Mouse (Mus musculus): ENCODE results near the gene Syt16.
A peak's percentile ranks its signal among the peaks of the same experiment; 100 is the strongest.

The Syt16 gene

DNA sequence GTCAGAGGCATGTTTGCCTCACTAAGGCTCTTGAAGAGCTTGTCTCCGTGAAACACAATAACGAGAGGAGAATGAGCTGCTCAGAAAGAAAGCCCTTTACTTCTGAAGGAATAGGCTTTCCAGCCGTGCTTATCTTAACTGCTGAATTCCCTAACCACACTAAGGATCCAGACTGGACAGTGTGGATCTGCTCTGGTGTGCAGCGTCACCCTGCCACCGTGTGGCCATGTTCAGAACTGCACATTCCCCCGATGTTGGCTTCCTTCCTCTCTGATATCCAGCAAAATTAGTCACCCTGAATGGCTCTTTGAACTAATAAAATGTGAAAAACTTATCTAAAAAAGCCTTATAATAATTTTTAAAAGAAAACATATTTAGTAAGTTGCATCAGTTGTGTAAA is 16.3 kb downstream of the Syt16 start:
- DNase-seq (ENCODE audit: low read depth), result peak; percentile 91

DNA sequence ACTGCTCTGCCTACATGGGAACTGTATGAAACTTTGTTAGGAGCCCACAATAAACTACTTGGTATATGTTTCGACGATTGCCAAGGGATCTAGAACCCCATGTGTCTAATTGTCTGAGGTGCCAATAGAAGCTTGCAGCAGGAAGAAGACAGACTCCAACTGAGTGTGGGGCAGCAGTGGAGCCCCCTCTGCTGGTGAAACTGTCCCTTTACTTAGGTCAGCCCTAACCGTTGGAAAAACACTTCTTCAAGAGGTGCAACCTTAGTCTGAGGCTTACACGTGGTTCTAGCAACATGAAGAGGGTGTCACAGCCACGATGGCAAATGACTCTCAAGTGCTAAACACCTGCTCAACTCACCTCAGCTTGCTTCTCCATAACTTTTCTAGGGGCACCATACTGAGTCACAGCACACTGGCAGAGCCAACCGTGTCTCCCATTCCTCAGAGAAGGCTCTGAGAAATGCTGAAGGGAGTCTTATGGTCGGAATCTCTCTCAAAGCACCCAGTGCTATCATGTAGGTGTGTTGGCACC is 17.3 kb downstream of the Syt16 start:
- peak; percentile 80 for DNase-seq (ENCODE audit: low read depth)

DNA sequence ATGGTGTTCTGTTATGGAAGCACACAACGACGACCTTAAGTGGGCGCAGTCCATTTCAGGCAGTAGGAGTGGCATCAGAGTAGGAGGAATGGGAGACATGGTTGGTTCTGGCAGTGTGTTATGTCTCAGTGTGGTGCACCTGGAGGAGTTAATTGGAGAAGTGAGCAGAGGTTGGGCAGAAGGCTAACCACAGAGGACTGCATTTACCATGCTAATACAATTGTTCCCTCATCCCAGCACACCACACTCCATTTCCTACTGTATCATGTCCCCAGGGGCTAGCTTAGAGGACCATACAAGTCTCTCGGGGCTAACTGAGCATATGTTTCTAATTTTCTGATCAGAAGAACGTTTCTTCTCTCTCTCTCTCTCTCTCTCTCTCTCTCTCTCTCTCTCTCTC is 18.0 kb downstream of the Syt16 start:
- no peak for DNase-seq (ENCODE audit: low read depth)

DNA sequence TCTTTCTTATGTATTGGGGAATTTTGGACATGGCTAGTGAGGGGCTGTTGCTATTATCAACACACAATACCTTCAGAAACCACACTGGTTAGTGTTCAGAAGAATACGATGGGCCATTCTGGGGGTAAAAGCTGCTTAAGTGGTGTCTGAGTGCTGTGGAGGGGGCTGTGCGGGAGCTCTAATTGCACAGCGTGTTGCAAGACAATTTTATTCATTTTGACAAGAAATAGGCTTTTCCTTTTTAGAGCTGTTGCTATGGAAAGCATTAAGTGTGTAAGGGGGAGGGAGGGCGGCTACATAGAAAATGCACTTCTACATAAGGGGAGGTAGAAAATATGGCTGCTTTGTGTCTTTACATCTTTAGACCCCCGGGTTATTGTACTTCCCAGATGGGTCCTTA is 25.8 kb downstream of the Syt16 start:
- DNase-seq (ENCODE audit: low read depth), result no peak

DNA sequence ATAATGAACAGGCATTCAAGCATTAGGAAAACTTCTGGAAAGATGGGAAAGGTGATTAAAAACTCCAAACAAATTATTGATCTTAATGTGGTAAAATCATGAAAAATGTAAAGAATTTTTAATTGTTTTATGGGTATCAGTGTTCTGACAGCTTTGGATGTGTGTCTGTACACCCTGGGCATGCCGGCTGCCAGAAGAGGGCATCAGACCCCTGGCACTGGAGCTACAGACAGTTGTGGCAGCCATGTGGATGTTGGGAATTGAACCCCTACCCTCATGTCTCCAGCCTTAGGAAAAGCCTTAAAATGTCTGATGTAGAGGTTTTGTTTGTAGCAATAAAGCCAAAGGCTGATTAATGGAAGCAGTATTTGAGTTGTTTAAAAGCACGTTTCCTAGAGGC is 27.5 kb downstream of the Syt16 start:
- no peak for DNase-seq (ENCODE audit: low read depth)

DNA sequence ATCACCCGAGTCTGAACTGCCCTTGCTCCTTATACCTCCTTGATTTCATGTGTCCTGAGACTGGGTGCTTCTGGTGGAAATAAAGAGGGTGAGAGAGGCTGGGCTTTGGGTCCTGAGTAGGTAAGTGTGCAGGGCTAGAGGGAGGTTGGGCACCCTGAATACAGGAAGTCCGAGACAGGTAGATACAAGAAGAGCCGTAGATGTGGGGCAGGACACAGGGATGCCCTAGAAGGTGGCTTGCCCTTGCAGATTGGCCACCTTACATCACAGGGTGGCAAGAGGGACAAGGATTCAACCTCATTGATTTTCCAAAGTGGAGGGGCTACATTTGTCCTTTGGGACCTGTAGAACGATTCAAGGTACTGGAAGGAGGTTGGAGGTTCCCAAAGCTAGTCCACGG is 45.8 kb downstream of the Syt16 start:
- DNase-seq (ENCODE audit: low read depth), result no peak

DNA sequence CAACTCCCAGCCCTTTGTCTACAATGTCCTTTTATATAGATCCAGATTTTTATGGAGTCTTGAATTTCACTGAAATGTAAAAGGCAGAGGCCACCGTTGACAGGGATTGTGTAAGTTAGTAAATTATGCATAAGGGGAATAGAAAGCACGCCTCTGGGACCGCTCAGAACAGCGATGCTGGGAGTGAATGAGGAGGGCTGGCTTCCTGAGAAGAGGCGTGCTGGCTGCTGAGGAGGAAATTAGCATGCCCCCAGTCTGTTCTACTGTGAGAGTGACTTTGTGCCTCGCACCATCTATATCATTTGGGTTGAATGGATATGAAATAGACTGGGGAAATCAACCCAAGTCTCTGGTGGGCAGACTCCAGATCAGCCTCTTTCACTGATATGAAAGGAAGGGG is 46.3 kb downstream of the Syt16 start:
- DNase-seq (ENCODE audit: low read depth), result peak; percentile 3

DNA sequence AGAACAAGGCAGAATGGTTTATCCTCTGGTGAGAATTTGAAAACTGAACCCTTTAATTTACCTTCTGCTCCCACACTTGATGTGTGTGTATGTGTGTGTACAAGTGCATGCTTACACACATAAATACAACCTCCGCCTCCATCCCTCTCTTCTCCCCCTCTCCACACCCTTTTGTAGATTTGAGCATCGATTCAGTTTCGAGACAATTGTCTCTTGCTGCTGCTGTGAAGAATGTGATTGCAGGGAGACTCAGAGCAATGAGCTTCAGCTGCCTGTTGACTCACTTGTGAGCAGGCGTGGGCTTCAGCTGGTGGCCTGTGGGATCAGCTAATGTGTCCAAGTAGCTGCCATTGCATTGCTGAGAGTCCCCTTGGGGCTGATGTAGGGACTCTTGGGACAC is 46.8 kb downstream of the Syt16 start:
- no peak for DNase-seq (ENCODE audit: low read depth)

DNA sequence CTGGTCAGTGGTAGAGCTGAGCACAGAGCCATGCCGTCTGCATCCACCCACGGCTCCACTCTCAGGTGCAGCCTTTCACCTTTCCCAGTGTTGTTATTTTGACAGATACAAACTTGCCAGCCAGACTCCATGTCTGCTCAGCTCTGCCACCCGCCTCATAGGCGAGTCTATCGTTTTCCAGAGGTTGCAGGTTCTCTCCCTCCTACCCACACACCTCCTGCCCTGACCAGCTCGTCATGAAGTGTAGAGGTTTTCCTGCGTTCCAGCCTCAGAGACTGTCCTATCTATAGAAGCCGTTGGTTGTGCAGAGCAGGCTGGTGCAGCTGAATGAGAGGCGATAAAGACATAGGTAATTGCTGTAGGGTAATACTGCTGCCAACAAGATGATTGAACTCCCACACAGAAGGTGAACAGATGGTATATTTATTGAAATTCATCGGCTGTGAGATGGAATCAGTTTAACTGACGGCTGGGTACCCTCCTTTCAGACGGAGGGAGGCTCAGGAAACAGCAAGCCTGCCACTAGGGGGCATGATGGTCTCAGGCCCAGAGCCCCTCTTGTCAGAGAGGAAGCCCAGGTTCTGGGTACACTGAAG is 58.0 kb downstream of the Syt16 start:
- DNase-seq (ENCODE audit: low read depth), result peak; percentile 65

DNA sequence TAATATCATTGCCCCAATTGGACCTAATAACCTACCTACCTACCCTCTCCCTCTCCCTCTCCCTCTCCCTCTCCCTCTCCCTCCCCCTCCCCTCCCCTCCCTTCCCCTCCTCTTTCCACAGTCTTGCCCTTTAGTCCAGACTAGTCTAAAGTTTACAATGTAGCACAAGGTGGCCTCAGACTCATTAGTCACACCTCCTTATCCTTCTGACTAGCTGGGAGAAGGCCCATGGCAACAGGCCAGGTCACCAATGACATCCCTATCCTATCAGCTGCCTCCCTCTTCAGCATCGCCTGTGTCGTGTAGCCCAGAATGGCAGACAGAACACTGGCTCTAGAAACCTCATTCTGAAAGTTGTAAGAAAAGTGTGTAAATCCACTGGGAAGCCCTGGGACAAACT is 58.7 kb downstream of the Syt16 start:
- no peak for DNase-seq (ENCODE audit: low read depth)

DNA sequence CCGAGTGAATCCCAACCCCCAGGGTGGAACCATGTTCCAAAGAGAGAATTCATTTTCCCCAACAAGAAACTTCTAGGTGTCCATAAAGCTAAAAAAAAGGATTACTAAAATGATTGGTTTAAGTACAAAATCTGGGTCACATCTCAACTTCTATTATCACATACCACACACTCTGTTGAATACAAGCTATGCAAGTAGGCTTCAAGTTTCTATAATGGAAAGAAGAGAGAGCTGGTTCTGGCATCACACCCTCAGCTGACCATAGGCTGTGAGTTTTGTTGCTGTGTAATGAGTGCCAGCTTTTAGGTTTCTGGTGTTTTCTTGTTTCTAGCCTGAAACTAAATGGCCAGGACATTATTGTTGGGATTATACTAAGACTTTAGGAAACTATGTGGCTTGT is 65.1 kb downstream of the Syt16 start:
- no peak for DNase-seq (ENCODE audit: low read depth)

DNA sequence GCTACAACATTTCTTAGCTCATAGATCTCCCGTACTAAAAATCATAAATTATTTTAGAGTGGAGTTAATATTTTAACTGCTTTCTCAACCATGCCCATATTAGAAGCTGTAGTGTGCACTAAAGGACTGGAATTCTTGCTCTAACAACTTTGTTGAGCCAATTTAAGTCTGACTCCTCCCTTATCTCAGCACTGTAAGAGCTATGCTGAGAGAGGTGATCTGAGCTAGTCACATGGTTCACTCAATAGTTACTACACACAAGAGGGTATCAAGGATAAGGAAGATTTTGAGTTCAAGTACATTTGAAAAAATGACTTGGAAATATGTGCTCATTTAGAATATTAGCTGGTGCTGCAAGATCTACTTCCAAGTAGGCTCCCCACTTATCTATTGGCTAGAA is 71.5 kb downstream of the Syt16 start:
- DNase-seq (ENCODE audit: low read depth), result no peak

DNA sequence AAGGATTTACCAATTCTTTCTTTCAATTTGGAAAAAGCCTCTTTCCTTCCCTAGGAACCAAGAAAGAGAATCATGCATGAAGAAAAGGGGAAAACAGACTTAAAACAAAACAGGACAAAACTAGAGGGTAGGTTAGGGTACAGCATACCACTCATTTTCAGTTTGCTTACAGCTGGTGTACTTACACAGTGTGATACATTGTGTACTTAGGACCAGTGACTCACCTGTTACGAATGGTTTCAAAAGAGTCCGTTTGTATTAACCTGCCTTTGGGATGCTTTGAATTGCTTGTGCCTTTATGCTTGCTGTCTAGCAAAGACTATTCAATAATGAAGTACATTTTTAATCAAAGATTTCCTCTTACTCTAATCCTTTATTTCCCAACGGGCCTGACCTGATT is 78.1 kb downstream of the Syt16 start:
- DNase-seq (ENCODE audit: low read depth), result no peak

DNA sequence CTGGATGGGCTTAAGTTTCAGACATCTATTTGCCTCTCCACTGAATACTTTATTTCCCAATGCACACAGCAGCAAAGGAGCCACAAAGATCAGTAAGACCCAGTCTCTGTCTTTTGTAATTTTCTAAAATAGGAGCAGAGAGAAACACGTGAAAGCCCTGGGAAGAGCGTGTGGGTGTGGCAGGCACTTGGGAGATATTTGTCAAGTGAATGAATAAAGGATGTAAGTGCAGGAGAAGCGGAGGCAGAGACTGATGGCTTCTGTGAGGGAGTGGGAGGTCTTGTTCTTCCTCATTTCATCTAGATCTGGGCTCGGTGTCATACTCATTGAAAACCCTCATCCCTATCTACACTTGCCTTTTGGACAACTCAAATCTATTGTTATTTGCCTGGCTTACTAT is 78.6 kb downstream of the Syt16 start:
- DNase-seq (ENCODE audit: low read depth), result no peak

DNA sequence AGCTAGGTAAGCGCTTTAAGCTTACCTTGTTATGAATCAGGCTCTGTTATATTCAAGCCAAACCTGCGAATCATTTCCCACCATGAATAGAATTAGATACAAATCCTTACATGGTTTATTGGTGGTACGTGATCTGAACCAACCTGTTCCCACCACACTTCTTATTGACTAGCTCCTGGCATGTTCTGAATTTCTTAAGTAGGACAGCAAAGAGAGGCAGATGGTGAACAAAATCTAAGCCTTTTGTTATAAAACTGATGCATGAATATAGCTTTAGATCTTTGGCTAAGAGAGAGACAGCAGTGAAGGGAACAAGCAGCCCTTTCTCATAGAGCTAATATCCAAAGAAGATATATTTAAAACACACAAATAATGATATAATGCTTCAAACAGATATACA is 83.7 kb downstream of the Syt16 start:
- no peak for DNase-seq (ENCODE audit: low read depth)

DNA sequence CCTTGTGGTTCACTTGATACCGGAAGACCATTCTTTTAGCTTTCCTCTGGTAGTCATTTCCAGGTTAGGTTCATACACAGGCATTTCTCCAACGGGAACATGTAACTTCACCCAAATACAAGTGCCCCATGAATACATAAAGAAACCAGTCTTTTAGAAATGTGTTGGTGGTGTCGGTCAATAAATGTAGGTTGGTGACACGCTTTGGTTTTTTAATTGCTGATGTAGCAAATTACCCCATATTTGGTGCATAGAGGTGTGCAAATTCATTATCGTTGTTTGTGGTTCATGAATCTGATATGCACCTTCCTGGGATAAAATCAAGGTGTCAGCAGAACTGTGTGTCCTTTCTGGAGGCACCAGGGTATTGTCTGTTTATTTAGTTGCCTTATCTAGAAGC is 86.9 kb downstream of the Syt16 start:
- no peak for DNase-seq (ENCODE audit: low read depth)

DNA sequence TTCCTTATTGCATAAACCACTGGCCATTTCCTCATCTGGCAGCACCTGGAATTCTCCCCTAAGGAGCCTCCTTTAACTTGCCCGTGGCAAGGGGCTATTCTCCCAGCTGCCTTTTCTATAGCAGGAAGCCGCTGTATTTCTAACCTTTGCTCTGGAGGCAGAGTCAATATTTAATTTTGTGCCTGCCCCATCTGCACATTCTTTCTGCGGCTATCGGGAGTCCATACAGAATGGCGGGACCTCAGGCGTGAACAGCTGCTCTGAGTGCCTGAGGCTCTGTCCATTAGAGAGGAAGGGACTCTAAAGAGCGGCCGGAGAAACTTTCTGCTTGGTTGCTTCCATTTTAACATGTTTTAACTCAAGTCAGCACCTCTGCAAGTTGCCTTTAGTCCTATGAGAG is 89.6 kb downstream of the Syt16 start:
- no peak for DNase-seq (ENCODE audit: low read depth)

DNA sequence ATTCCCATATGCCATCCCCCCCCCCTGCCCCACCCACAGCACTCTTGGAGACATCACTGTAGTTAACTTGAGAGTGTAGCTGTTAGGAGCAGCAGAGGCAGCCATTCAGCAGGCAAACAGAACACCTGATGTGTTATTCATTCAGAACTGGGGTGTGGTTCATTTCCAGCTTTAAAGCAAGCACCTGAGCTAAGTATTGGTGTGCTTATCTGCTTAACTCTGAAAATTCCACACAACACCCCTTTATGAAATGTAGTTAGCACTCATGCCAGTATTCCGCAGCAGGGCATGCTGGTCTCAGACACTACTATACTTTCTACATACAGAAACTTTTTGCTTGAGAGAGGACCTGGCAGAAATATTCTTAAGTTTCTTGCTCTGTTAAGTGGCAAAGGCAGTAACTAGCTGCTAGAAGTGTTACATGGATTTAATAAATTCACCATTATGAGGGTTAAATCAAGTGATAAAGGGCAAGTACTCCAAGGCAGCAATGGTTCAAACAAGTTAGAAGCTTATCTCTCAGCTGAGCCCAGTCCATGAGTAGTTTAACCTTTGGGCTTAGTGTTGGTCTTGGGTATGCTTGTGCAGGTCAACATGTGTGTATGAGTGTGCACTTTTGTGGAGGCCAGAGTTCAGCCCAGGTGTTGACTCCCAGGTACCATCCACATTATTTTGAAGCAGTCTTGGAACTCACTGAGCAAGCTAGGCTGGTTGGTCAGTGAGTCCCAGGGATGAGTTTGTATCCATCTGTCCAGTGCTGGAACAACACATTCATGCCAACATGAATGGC is 92.1 kb downstream of the Syt16 start:
- no peak for DNase-seq (ENCODE audit: low read depth)

DNA sequence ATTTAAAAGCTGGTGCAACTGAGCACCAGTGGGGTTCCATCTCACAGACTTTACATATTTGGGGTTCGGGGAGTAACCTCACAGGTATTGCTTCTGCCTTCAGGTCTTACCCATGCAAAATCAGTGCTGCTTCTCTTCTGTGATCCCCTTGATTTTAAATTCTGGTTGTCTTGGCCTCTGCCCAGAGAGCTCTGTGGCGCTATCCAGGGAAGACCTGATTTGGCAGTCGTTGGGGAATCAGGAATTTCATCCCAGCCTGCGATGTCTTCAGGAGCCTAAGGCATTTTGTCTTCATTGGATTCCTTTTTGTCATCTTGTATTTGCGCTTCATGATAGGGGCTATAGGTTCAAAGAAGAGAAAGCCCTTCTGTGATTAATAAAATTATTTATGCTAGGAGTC is 95.1 kb downstream of the Syt16 start:
- no peak for DNase-seq (ENCODE audit: low read depth)

DNA sequence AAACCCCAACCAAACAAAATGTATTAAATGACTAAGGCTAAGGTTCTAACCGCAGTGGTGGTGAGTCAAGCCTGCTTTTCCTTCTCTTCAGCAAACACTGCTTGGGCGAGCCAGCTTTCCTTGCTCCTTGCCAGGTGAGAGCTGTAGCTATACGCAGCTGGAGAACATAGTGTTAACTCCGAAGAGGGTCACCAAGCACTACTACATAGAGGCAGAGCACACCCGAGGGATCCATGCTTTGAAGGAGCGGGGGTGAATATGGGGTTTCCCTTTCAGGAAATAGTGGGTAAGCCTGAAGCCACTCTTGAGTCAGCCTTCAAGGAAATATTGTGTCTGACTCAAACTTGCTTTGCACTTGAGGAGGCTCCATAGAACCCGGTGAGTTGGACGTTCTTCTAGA is 95.6 kb downstream of the Syt16 start:
- peak; percentile 4 for DNase-seq (ENCODE audit: low read depth)

DNA sequence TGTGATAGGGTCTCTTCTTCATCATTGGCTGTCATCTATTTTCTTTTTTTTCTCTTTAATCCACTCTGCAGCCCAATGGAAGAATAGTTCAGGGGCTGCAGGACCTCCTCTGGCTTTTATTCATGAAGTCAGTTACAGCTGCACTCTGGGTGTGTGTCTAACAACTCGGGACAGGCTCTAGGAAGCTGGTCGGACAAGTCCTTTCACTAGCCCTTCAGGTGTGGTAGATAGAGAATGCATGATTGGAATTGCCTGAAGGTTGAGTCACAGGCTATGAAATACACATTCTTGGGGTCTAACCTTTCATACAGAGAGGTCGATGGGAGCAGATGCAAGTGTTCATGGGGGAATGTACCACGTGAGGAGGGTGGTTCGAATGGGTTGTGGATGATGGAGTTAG is 97.2 kb downstream of the Syt16 start:
- DNase-seq (ENCODE audit: low read depth), result no peak

DNA sequence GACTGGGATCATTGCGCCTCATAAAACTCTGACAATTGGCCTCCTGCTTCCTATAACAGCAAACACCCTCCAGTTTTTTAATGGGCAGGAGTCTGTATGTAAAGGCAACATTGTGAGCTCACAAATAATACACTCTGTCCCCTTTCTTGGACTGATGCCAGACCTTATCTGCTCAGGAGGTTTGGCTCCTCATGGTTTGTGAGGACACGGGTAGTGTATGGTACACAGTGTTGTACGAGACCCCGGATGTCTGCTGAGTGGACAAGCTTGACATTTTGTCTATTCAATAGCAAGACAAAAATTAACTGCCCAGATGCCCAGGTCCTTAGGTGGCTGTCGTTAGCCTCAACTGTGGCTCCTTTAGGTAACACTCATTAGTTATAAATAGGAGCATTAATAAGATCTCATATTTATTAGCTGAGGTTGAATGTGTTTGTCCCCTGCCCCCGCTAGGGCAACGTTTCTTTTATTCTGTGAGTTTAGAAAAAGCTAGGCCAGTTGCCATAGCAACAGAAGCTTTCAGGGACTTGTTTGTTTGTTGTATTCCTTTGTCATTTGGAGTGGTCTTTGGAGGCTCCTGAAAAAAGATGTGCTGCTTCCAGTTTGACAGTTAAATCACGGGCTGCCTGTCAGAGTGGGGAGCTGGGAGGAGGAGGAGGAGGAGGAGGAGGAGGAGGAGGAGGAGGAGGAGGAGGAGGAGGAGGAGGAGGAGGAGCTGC is 101.3 kb downstream of the Syt16 start:
- no peak for DNase-seq (ENCODE audit: low read depth)

DNA sequence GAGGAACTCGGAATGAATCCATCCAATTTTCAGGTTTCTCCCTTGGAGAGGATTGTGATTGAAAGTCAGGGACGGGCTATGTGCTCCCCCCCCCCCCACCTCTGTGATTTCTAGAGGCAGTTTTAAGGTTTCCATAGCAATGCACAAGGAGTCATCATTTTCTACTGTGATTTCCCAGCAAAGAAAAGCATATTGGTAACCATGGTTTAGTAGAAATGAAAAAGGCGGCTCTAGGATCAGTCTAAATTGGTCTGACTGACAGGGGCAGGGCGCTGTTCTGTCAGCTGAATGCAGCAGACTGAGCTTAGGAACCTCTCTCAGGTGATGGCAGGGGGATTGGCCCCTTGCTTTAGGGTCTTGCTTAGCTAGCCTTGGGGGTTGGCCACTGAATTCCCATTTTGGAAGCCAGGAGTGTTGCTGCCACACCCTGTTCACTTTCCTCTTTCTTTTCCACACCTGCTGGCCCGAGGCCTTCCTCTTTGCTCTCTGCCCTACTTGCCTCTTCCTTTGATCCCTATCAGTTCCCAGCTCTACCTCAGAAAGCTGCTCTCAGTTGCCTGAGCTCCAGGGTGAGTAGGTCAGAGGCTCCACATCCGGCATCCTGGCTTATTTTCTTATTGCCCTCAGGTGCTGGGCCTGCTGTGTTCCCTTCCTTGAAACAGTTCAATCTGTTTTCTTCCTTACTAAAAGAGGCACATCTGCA is 108.5 kb downstream of the Syt16 start:
- DNase-seq (ENCODE audit: low read depth), result no peak
